Mouse (Mus musculus) stomach, postnatal 0 days (tissue): ENCODE data around the gene Cep72.
"Not testable (repeated sequence)": the region's sequence is repeated elsewhere in the genome, so short reads cannot be mapped to it uniquely, and the experiment has no call there.

Experiments
- CTCF ChIP-seq: IDR thresholded peaks from 2 replicates; pipeline ENCODE4 v1.5.1; 2016; ENCODE audit warnings: antibody characterized with exemption, low read depth, mild to moderate bottlenecking, moderate library complexity
- EP300 ChIP-seq: optimal IDR thresholded peaks from 2 replicates; pipeline ENCODE3; 2016; ENCODE audit warnings: antibody characterized with exemption

- TF ChIP-seq CTCF, EP300: not testable (repeated sequence)
Measured at GRCm38 (mm10) chr13:74071244-74071643, 9.1 kb upstream of the Cep72 start.
